Mouse (Mus musculus): ENCODE results near the gene Plcb1.

Plcb1 gene

GRCm38 (mm10) chr2:135411675-135412074 is 625.8 kb downstream of the Plcb1 start:
- no peak for DNase-seq (ENCODE audit: low spot score)

GRCm38 (mm10) chr2:135415137-135415536 is 629.3 kb downstream of the Plcb1 start:
- DNase-seq (ENCODE audit: low spot score): no peak

GRCm38 (mm10) chr2:135419301-135419700 is 633.4 kb downstream of the Plcb1 start:
- no peak for DNase-seq (ENCODE audit: low spot score)

GRCm38 (mm10) chr2:135434947-135435515 is 649.2 kb downstream of the Plcb1 start:
- DNase-seq (ENCODE audit: low spot score): no peak

- no peak for DNase-seq (ENCODE audit: low spot score)
Measured at GRCm38 (mm10) chr2:135439034-135439433, 653.2 kb downstream of the Plcb1 start.

GRCm38 (mm10) chr2:135439546-135440517 is 654.0 kb downstream of the Plcb1 start:
- DNase-seq (ENCODE audit: low spot score): peak; percentile 29

GRCm38 (mm10) chr2:135453581-135453980 is 667.7 kb downstream of the Plcb1 start:
- DNase-seq (ENCODE audit: low spot score): no peak

- DNase-seq (ENCODE audit: low spot score): no peak
Measured at GRCm38 (mm10) chr2:135454015-135454414, 668.1 kb downstream of the Plcb1 start.

GRCm38 (mm10) chr2:135454455-135454854 is 668.6 kb downstream of the Plcb1 start:
- DNase-seq (ENCODE audit: low spot score): no peak

GRCm38 (mm10) chr2:135467895-135468294 is 682.0 kb downstream of the Plcb1 start:
- no peak for DNase-seq (ENCODE audit: low spot score)

GRCm38 (mm10) chr2:135474107-135474506 is 688.2 kb downstream of the Plcb1 start:
- DNase-seq (ENCODE audit: low spot score): no peak

GRCm38 (mm10) chr2:135485248-135485647 is 699.4 kb downstream of the Plcb1 start:
- no peak for DNase-seq (ENCODE audit: low spot score)

GRCm38 (mm10) chr2:135488277-135488676 is 702.4 kb downstream of the Plcb1 start:
- no peak for DNase-seq (ENCODE audit: low spot score)

- DNase-seq (ENCODE audit: low spot score): no peak
Measured at GRCm38 (mm10) chr2:135489127-135489526, 703.3 kb downstream of the Plcb1 start.

GRCm38 (mm10) chr2:135492777-135493176 is 706.9 kb downstream of the Plcb1 start:
- no peak for DNase-seq (ENCODE audit: low spot score)

GRCm38 (mm10) chr2:135496553-135496952 is 710.7 kb downstream of the Plcb1 start:
- DNase-seq (ENCODE audit: low spot score): no peak

- DNase-seq (ENCODE audit: low spot score): no peak
Measured at GRCm38 (mm10) chr2:135497251-135497650, 711.4 kb downstream of the Plcb1 start.

GRCm38 (mm10) chr2:135500872-135501271 is 715.0 kb downstream of the Plcb1 start:
- DNase-seq (ENCODE audit: low spot score): no peak

- DNase-seq (ENCODE audit: low spot score): no peak
Measured at GRCm38 (mm10) chr2:135503328-135503997, 717.6 kb downstream of the Plcb1 start.

GRCm38 (mm10) chr2:135503998-135504354 is 718.1 kb downstream of the Plcb1 start:
- no peak for DNase-seq (ENCODE audit: low spot score)

- DNase-seq (ENCODE audit: low spot score): no peak
Measured at GRCm38 (mm10) chr2:135507111-135507510, 721.2 kb downstream of the Plcb1 start.

GRCm38 (mm10) chr2:135518956-135519355 is 733.1 kb downstream of the Plcb1 start:
- DNase-seq (ENCODE audit: low spot score): no peak
